Mouse (Mus musculus) hindbrain, postnatal 0 days (tissue): ENCODE results near the gene Tas2r119. TPM values are rescaled to one million over a fixed set of nuclear protein-coding genes. Genes with fewer than 3 reads are reported as not detected.

Experiments
- ATAC-seq: fragments of 200-750 bp; cut with Nextera tagmentation; 2 replicates; pipeline ENCODE4 v1.8.0; 2017; ENCODE audit warnings: mild to moderate bottlenecking, moderate TSS enrichment, moderate library complexity
- DNase-seq: peaks from one replicate; pipeline ENCODE4 v3.0.0-alpha.2; 2015; ENCODE audit warnings: low spot score
- H3K27ac ChIP-seq: fragments of 300-500 bp; sonication (generic); 2 replicates; pipeline ENCODE4 v1.5.1; 2014; ENCODE audit warnings: mild to moderate bottlenecking
- H3K27me3 ChIP-seq: fragments of 300-500 bp; sonication (generic); 2 replicates; pipeline ENCODE4 v1.6.1; 2014; ENCODE audit warnings: low read length, mixed read lengths; ENCODE audit not compliant: insufficient read depth
- H3K36me3 ChIP-seq: fragments of 300-500 bp; sonication (generic); 2 replicates; pipeline ENCODE4 v1.6.1; 2014; ENCODE audit warnings: low read length, mixed read lengths; ENCODE audit not compliant: insufficient read depth
- H3K4me1 ChIP-seq: fragments of 300-500 bp; sonication (generic); 2 replicates; pipeline ENCODE4 v1.6.1; 2014; ENCODE audit warnings: antibody characterized with exemption, low read length, mixed read lengths; ENCODE audit not compliant: insufficient read depth
- H3K4me2 ChIP-seq: fragments of 300-500 bp; sonication (generic); 2 replicates; pipeline ENCODE4 v1.6.1; 2014; ENCODE audit warnings: low read depth, mild to moderate bottlenecking, low read length, moderate library complexity, mixed read lengths
- H3K4me3 ChIP-seq: fragments of 300-500 bp; sonication (generic); 2 replicates; pipeline ENCODE4 v1.5.1; 2014; ENCODE audit warnings: low read length
- H3K9ac ChIP-seq: fragments of 300-500 bp; sonication (generic); replicated peaks from 2 replicates; pipeline ENCODE4 v1.6.1; 2014; ENCODE audit warnings: mild to moderate bottlenecking, low read length, moderate library complexity, mixed read lengths
- H3K9me3 ChIP-seq: fragments of 300-500 bp; sonication (generic); 2 replicates; pipeline ENCODE4 v1.6.1; 2016; ENCODE audit warnings: low read length, mixed read lengths
- CTCF ChIP-seq: IDR thresholded peaks from 2 replicates; pipeline ENCODE4 v1.5.1; 2016; ENCODE audit warnings: antibody characterized with exemption, control low read depth, low read depth
- WGBS: fragments of 180-500 bp; shearing (Covaris S2); extraction: QIAGEN DNeasy Blood & Tissue Kit; methylation state at CpG from one replicate; pipeline ENCODE4 v1.1.7; 2014; 5-methylcytosine and 5-hydroxymethylcytosine counted together
- polyA plus RNA-seq: library from polyadenylated mRNA; unstranded; fragments of >200 nt; fragmentation: Nextera tagmentation; extraction: Ambion mirVana; gene quantifications from 2 replicates; pipeline ENCODE4 v1.2.1, GENCODE M21; 2015
- total RNA-seq: library from RNA; depleted of rRNA; stranded (reverse); fragments of >200 nt; gene quantifications from 2 replicates; pipeline ENCODE4 v1.2.3, GENCODE M21; 2014

Gene Tas2r119
- total and polyA plus RNA-seq, 2 experiments from 2014 or later: not detected

DNA sequence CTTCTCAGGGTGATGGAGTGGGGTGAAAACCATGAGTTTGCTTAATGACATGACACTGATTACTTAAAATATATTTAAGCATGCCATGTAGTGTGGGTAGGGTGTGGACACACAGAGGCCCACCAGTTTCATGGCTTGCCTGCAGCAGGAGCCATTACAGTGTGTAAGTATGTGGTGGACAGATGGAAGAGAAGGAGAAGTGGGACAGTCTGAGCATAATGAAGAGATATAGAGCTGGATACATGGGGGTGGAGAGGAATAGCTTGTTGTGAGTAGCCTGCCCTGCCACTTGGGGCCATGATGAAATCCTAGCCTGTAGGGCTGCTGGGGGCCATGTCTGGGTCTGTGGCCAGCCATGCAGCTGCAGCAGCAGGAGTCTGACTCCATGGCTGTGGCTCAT lies 16.8 kb upstream of the Tas2r119 start:
- Histone ChIP-seq H3K4me3 (no peak overlapping the region), H3K4me1 (no peaks in the 10 kb centered on the region), H3K4me2 (no peak overlapping the region), H3K27me3 (no peaks in the 10 kb centered on the region), H3K9ac (no peak overlapping the region), H3K9me3 (no peaks in the 10 kb centered on the region), H3K27ac (no peak overlapping the region), H3K36me3 (no peaks in the 10 kb centered on the region)
- ATAC-seq (no peak), DNase-seq (no peak)
- no peak for TF ChIP-seq CTCF

DNA sequence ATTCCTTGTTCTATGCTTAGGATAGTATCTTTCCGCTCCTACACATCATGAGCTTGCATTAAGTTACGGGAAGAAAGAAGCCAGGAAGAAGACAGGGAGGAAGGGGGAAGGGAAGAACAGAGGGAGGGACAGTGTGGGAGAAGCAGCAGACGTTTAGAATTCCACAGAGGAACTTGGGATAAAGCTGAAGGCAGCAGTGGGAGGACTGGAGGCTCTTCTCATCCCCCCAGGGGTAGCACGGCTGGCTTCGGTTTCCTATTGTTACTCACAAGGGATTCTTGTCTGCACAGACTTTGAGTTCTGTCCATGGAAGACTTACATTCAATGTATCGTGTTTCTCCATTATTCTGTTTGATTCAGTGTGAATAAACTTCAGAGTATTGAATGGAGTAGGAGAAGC lies 5.3 kb upstream of the Tas2r119 start:
- H3K4me2 ChIP-seq: no peak overlapping the region
- H3K36me3 ChIP-seq: no peaks in the 10 kb centered on the region
- H3K4me1 ChIP-seq: no peaks in the 10 kb centered on the region; the same call in 1 of the 2 replicates
- H3K9me3 ChIP-seq: no peaks in the 10 kb centered on the region
- no peak for TF ChIP-seq CTCF
- H3K27ac ChIP-seq: no peak overlapping the region
- no peak overlapping the region for H3K4me3 ChIP-seq
- H3K27me3 ChIP-seq: no peaks in the 10 kb centered on the region
- 31% methylated on average over 6 of the region's 6 CpGs for WGBS
- H3K9ac ChIP-seq: no peak overlapping the region
- no peak for ATAC-seq
- no peak for DNase-seq

DNA sequence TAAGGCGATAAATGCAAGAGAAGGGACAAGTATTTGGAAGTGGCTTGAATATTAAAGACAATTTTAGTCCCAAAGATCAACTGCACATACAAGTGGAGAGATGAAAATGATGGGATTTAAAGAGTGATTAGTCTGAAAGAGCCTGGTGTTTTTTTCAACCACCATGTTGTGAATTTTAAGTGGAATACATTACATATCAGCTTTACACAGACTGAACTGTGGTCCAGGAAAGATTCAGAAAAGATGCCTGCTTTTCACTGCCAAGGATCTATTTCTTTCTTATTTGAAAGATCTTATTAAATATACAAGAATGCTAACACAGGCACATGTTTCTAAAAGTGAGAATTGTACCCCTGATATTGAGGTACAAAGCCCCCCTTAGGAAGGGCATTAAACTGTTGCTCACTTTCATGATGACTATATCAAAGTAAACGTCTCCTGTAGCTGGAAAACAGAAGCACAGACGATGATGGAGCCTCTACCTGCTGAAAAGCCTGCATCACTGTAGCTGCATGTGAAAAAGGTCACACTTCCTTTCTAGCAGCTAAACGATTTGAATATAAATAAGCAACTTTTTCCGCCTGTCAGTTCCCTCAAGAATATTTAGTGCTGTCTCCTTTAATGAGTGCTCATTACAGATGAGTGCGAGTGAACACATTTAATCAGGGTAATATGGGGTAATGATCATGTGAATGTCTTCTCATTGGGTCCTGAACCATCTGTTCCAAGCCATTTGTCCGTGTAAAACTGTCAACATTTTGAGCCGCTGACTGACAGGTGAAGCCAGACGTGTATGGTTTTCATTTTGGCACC lies 4.7 kb upstream of the Tas2r119 start:
- TF ChIP-seq CTCF: no peak
- ATAC-seq (0 out of 2 replicates have a peak, but pooled peaks have one; percentile 51), DNase-seq (no peak)
- WGBS: 32% methylated on average over 9 of the region's 9 CpGs
- Histone ChIP-seq H3K9me3 (no peaks in the 10 kb centered on the region), H3K4me2 (no peak overlapping the region), H3K4me1 (no peaks in the 10 kb centered on the region; the same call in 1 of the 2 replicates), H3K9ac (no peak overlapping the region), H3K27me3 (no peaks in the 10 kb centered on the region), H3K36me3 (no peaks in the 10 kb centered on the region), H3K4me3 (no peak overlapping the region), H3K27ac (no peak overlapping the region)

DNA sequence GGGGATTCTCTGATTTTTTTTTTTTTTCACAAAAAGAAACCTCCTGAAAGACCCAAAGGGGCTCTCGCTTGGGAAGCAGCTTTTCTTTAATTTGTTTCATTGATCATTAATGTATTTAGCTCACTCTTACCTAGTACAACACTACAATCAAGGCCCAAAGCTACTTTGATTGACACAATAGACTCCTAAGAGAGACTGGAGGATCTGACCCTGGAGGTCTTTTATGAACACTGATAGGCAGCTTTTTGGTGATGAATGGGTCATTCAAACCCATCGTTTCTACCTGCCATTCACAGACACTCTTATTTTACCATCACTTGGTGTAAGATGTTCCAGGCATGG lies 4.1 kb upstream of the Tas2r119 start:
- TF ChIP-seq CTCF: no peak
- ATAC-seq: no peak
- Histone ChIP-seq H3K4me2 (no peak overlapping the region), H3K36me3 (no peaks in the 10 kb centered on the region), H3K27me3 (no peaks in the 10 kb centered on the region), H3K4me1 (no peaks in the 10 kb centered on the region; the same call in 1 of the 2 replicates), H3K9me3 (no peaks in the 10 kb centered on the region), H3K27ac (no peak overlapping the region), H3K4me3 (no peak overlapping the region), H3K9ac (no peak overlapping the region)
- no peak for DNase-seq
- 51% methylated on average over 2 of the region's 2 CpGs for WGBS

DNA sequence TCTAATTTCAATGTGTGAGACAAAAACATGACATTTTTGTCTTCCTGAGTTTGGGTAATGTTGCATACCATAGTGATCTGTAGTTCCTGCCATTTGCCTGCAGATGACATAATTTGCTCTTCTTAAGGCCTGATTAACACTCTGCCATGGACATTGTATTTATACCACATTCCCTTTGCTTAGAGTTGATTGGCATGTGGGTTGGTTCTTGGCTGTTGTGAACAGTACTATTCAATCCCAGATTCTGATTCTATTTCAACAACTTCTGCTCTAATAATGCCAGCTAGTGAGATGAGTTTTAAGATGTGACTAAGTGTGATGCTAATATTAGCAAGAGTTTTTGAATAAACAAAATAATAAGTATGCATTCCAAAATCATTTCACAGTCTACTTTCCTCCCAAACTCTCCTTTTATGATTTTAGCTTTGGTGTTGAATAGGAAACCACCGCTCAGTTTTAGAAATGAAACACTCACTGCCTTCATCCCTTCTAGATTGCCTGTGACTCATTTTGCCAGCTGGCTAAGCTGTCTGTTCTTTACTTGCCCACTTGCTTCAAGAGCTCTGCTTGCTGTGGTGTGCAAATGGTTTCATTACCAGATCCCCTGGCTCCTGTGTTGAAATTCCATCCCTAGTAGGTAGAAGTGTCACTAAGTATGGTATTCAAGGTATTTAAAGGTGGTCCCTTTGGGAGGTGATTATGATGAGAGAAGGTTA lies 3.1 kb downstream of the Tas2r119 start:
- Histone ChIP-seq H3K9me3 (no peaks in the 10 kb centered on the region), H3K9ac (no peak overlapping the region), H3K36me3 (no peaks in the 10 kb centered on the region), H3K4me2 (no peak overlapping the region), H3K27ac (no peak overlapping the region), H3K27me3 (no peaks in the 10 kb centered on the region), H3K4me1 (no peaks in the 10 kb centered on the region), H3K4me3 (no peak overlapping the region)
- ATAC-seq: no peak
- 96% methylated on average over 1 of the region's 1 CpGs for WGBS
- no peak for DNase-seq
- TF ChIP-seq CTCF: no peak

DNA sequence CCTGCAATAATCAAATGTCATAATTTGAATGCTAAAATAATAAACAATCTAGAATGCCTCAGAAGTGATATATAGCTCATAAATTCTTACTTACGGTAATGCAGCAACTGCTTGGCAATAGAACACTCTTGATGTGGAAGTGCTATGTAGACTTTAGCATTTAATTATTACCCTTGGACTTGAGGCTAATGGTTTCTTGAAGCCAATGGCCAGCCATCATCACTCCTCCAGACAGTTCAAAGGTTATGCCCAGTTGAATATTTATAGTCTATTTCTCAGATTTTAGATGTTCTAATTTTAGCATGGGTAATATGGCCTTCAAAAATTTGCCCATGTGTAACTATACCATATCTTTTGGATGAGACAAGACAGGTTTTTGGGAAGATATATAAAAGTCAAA lies 4.9 kb downstream of the Tas2r119 start:
- no peaks in the 10 kb centered on the region for H3K4me1 ChIP-seq
- DNase-seq (no peak), ATAC-seq (no peak)
- no peak overlapping the region for H3K27ac ChIP-seq
- TF ChIP-seq CTCF: no peak
- H3K4me2 ChIP-seq: no peak overlapping the region
- H3K9me3 ChIP-seq: no peaks in the 10 kb centered on the region
- H3K27me3 ChIP-seq: no peaks in the 10 kb centered on the region
- no peaks in the 10 kb centered on the region for H3K36me3 ChIP-seq
- no peak overlapping the region for H3K4me3 ChIP-seq
- H3K9ac ChIP-seq: no peak overlapping the region
- WGBS: 98% methylated on average over 1 of the region's 1 CpGs

DNA sequence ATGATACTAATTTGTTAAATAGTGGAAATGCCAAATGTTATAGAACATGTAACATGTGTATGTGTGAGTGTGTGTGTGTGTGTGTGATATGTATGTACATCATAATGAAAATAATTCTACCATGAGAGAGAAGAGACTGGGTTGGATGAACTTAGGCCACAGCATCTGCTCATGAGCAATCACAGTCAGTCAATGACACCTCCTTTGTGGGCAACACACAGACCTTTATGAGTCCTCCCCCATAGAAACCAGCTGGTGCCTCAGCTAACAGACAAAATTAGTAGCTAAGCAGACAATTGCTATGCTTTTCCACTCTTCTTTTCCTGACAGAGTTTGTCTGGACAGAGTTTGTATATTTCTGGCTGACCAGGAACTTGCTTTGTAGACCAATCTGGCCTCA lies 7.9 kb downstream of the Tas2r119 start:
- no peak overlapping the region for H3K9ac ChIP-seq
- H3K4me1 ChIP-seq: no peaks in the 10 kb centered on the region
- no peaks in the 10 kb centered on the region for H3K36me3 ChIP-seq
- H3K27me3 ChIP-seq: no peaks in the 10 kb centered on the region
- H3K27ac ChIP-seq: no peak overlapping the region
- ATAC-seq (no peak), DNase-seq (no peak)
- no peak overlapping the region for H3K4me3 ChIP-seq
- no peak overlapping the region for H3K4me2 ChIP-seq
- H3K9me3 ChIP-seq: no peaks in the 10 kb centered on the region
- no peak for TF ChIP-seq CTCF
